Mouse (Mus musculus) liver, embryonic 11.5 days (tissue): ENCODE measurements around the gene Bola3. TPM values are rescaled to one million over a fixed set of nuclear protein-coding genes. Genes with fewer than 3 reads are reported as not detected.

Experiments used
- ATAC-seq: fragments of 200-750 bp; cut with Nextera tagmentation; replicated peaks from 2 replicates; pipeline ENCODE4 v1.8.0; 2017; ENCODE audit warnings: moderate number of reproducible peaks, mild to moderate bottlenecking, moderate TSS enrichment, moderate library complexity; ENCODE audit not compliant: low FRiP score
- DNase-seq: peaks from one replicate; pipeline ENCODE4 v3.0.0-alpha.2; 2017; ENCODE audit warnings: low spot score
- H3K27ac ChIP-seq: fragments of 300-500 bp; sonication (generic); 2 replicates; pipeline ENCODE4 v1.5.1; 2014; ENCODE audit warnings: mild to moderate bottlenecking, low read depth, low read length, control low read depth
- H3K27me3 ChIP-seq: fragments of 300-500 bp; sonication (generic); replicated peaks from 2 replicates; pipeline ENCODE4 v1.6.1; 2014; ENCODE audit warnings: low read length, mixed read lengths; ENCODE audit not compliant: control insufficient read depth, insufficient read depth
- H3K36me3 ChIP-seq: fragments of 300-500 bp; sonication (generic); 2 replicates; pipeline ENCODE4 v1.6.1; 2014; ENCODE audit warnings: mild to moderate bottlenecking, low read length, moderate library complexity, mixed read lengths; ENCODE audit not compliant: control insufficient read depth, insufficient read depth
- H3K4me1 ChIP-seq: fragments of 300-500 bp; sonication (generic); replicated peaks from 2 replicates; pipeline ENCODE4 v1.6.1; 2014; ENCODE audit warnings: low read length, mixed read lengths; ENCODE audit not compliant: control insufficient read depth, insufficient read depth
- H3K4me2 ChIP-seq: fragments of 300-500 bp; sonication (generic); 2 replicates; pipeline ENCODE4 v1.6.1; 2014; ENCODE audit warnings: mild to moderate bottlenecking, control low read depth, moderate library complexity
- H3K4me3 ChIP-seq: fragments of 300-500 bp; sonication (generic); 2 replicates; pipeline ENCODE4 v1.5.1; 2014; ENCODE audit warnings: low read depth, low read length, control low read depth
- H3K9ac ChIP-seq: fragments of 300-500 bp; sonication (generic); 2 replicates; pipeline ENCODE4 v1.6.1; 2014; ENCODE audit warnings: low read depth, low read length, control low read depth
- H3K9me3 ChIP-seq: fragments of 300-500 bp; sonication (generic); 2 replicates; pipeline ENCODE4 v1.6.1; 2016; ENCODE audit warnings: low read length, inconsistent platforms, mixed read lengths; ENCODE audit not compliant: control insufficient read depth
- WGBS: fragments of 180-500 bp; shearing (Covaris S2); extraction: QIAGEN DNeasy Blood & Tissue Kit; methylation state at CpG from one replicate; pipeline ENCODE4 v1.1.7; 2014; 5-methylcytosine and 5-hydroxymethylcytosine counted together
- polyA plus RNA-seq: library from polyadenylated mRNA; unstranded; fragments of >200 nt; fragmentation: Nextera tagmentation; extraction: Ambion mirVana; gene quantifications from 2 replicates; pipeline ENCODE4 v1.2.1, GENCODE M21; 2014

Gene Bola3
- polyA plus RNA-seq, 1 experiment from 2014 or later: 333 TPM

DNA sequence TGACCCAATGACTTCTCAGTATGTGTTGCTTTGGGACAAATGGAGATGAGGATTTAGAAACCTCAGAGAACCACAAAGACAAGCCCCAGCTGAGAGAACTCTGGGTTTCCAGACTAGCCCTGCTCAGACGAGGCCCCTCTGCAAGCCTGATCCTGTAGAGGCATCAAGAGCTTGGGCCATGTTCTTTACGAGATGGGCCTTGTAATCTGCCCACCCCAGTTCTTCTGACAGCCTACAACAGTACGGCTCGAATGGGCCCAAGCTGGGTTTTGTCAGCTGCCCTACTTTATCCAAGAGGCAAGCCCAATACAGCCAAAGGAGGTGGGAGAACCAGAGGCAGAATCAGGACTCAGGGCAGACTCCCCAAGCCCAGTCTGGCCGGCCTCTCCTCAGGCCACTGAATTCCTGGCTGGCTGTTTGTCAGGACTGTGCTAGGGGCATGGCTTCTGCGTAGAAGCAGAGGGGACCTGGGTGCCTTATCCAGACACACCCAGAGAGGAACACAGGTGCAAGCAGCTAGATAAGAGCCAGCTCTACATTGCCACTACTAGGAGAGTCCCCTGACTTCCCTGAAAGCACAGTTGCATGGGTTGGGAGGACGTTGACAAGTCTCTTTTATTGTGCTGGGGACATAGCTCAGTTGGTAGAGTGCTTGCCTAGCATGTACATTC is 2.7 kb downstream of the Bola3 start:
- DNase-seq (peak; percentile 61), ATAC-seq (peak; percentile 94)
- no peaks in the 10 kb centered on the region for H3K27me3 ChIP-seq
- H3K27ac ChIP-seq: peak overlapping the region; percentile 83
- H3K9ac ChIP-seq: peak overlapping the region; percentile 91
- H3K4me3 ChIP-seq: peak overlapping the region; percentile 28
- H3K4me1 ChIP-seq: peaks cover 26% of the 10 kb centered on the region
- H3K9me3 ChIP-seq: no peaks in the 10 kb centered on the region
- H3K4me2 ChIP-seq: peak overlapping the region; percentile 73
- WGBS: 52% methylated on average over 7 of the region's 7 CpGs
- peaks cover 15% of the 10 kb centered on the region for H3K36me3 ChIP-seq

DNA sequence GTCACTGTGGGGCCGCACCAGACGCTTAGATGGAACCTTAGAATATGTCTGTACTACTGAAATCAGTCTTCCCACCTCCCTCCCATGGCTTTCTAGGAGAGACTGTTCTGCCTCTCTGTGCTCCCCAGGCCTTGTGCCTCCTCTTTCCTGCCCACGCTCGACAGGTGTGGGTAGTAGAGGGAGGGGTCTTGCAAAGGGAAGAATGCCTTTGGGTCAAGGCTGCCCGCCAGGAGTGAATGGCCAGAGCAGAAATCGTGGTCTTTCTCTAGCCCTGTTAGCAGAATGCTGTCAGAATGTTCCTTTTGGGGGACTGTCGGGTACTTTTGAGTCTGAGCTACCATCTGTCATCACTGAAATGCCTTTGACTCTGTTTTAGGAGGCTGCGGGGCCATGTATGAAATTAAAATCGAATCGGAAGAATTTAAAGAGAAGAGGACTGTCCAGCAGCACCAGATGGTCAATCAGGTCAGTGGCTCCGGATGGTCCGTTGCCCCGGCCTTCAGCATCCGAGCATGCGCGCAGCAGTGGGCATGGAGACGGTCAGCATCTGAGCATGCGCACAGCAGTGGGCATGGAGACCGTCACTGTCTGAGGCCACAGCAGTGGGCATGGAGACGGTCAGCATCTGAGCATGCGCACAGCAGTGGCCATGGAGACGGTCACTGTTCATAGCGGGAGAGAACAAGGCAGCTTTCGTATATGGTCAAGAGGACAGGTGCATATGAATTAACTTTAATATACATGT is 3.9 kb downstream of the Bola3 start:
- no peak for ATAC-seq
- no peak for DNase-seq
- H3K36me3 ChIP-seq: peaks cover 19% of the 10 kb centered on the region
- H3K4me3 ChIP-seq: peak overlapping the region; percentile 28
- peak overlapping the region; percentile 57 for H3K9ac ChIP-seq
- whole genome bisulfite sequencing: 92% methylated on average over 24 of the region's 24 CpGs
- H3K4me1 ChIP-seq: peaks cover 29% of the 10 kb centered on the region
- no peaks in the 10 kb centered on the region for H3K27me3 ChIP-seq
- peak overlapping the region; percentile 73 for H3K4me2 ChIP-seq
- peak overlapping the region; percentile 83 for H3K27ac ChIP-seq
- no peaks in the 10 kb centered on the region for H3K9me3 ChIP-seq

DNA sequence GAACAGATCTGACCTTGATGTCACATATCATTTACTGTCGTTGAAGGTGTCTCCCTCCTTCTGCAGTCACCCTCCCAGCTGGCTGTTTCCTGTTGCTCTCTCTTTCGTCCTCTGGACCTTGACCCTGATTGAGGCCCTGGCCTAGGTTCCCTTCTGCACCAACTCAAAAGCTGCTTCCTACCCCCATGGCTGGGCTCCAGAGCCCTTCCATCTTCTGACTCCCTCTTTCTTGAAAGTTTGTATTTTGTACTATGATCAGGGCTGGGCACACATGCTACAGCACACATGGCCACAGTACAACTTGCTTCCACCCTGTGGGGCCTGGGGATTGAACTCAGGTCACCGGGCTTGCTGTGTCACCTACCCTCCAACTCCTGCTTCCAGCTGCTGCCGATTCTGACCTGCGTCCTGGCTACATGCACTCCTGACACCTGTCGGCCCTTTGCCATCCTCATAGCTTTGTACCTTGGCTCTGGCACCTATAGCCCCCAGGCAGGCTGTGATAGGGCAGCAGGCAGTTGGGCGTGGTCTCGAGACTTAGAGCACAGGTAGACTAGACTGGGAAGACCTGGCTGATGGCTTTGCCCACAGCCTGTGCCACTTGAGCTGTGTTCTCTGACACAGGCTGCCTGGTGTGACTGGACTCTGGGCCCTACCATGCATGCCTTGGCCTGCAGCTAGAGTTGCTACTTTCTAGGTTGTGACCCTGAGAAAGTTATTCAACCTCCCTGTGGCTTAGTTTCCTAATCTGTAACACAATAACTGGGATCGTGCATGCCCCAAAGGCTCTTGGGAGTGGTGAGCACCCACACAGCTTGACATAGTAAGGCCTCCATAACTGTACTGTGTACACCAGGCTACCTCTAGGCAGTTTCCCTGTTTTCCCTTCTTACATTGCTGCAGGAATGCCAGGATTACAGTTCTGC is 6.2 kb downstream of the Bola3 start:
- Histone ChIP-seq H3K27ac (no peak overlapping the region), H3K9ac (no peak overlapping the region), H3K4me2 (no peak overlapping the region)

DNA sequence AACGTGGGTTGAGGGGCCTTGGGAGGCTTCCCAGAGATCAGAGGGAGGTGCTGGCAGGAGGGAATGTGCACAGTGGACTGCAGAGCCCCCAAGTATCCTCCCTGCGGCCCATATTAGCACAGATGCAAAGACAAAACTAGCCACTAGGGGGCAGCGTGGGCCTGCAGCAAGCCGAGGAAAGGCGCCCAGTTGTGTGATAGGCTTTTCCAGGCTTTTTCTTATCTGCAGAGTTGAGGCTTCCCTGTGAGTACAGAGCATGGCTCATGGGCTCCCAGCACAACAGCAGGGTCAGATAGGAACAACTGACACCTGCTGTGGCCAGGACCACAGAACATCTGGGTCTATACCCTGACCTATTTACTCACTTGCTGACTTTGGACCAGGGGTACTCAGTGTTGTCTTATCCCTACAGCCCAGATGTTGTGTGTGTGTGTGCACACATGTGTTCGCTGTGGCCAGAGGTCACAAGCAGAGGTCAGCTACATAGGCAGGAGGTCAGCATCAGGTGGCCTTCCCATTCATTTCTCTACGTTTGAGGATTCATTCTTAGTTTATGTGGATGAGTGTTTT is 7.7 kb downstream of the Bola3 start:
- Histone ChIP-seq H3K4me3 (no peak overlapping the region), H3K4me1 (peaks cover 20% of the 10 kb centered on the region), H3K9ac (no peak overlapping the region), H3K9me3 (no peaks in the 10 kb centered on the region), H3K27ac (peak overlapping the region; percentile 42; the same call in 1 of the 2 replicates), H3K27me3 (no peaks in the 10 kb centered on the region), H3K36me3 (peaks cover 40% of the 10 kb centered on the region), H3K4me2 (no peak overlapping the region)
- WGBS: 24% methylated on average over 7 of the region's 7 CpGs
- peak; percentile 83 for DNase-seq
- ATAC-seq: peak; percentile 50

More for the DNA sequence above, 6.2 kb downstream of the Bola3 start:
- 87% methylated on average over 9 of the region's 9 CpGs for WGBS
- peaks cover 37% of the 10 kb centered on the region for H3K36me3 ChIP-seq
- peaks cover 28% of the 10 kb centered on the region for H3K4me1 ChIP-seq
- DNase-seq (no peak), ATAC-seq (no peak)
- no peaks in the 10 kb centered on the region for H3K9me3 ChIP-seq
- H3K4me3 ChIP-seq: no peak overlapping the region
- no peaks in the 10 kb centered on the region for H3K27me3 ChIP-seq

DNA sequence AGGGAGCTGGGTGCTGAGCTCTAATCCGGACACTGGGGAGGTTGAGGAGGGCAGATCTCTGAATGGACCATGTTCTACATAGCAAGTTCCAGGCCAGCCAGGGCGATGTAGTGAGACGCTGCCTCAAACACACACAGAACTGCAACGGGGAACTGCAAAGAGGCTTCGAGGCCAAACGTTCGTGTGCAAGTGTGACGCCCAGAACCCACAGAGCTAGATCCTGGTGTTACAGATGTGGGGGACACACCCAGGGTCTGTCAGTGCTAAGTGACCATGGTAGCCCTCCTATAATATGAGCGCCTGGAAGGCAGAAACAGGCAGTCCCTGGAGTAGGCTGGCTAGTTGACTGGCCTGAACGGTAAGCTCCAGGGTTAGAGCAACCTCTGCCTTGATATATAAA is 8.5 kb downstream of the Bola3 start:
- Histone ChIP-seq H3K27ac (no peak overlapping the region), H3K9me3 (no peaks in the 10 kb centered on the region), H3K27me3 (no peaks in the 10 kb centered on the region), H3K4me2 (no peak overlapping the region), H3K36me3 (peaks cover 40% of the 10 kb centered on the region), H3K4me3 (no peak overlapping the region), H3K4me1 (peaks cover 18% of the 10 kb centered on the region), H3K9ac (no peak overlapping the region)
- no peak for ATAC-seq
- 93% methylated on average over 10 of the region's 10 CpGs for whole genome bisulfite sequencing
- no peak for DNase-seq

DNA sequence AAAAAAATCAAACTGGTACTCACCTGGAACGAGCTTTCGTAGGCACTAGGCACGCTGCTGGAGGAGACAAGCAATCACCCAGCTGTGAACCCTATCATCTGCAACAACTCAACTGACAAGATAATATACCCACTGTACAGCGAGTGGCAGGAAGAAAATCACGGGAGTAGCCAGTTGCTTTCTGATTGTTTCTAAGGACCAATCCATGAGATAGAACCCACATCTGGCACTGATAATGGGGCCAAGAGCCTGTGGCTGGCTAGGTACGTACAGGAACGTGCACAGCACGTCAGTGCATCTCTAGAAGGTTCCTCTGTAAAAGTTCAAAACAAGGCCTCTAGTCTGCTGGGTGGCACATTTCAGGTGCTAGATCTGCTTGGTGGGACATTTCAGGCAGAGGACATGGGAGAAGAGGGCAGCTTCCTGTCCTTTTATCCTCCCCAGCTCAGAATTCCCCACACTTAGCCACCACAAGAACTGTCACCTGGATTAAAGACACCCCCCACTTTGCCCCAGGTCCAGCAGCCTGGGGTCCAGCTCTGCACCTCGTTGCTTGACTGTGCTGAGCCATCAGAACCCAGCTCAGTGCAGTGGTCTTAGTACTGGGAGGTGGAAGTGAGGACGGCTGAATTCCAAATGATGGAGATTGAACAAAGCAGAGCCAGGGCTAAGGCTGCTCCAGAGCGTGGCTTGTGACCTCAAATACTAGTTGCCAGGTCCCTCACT is 12.7 kb downstream of the Bola3 start:
- Histone ChIP-seq H3K4me2 (no peak overlapping the region), H3K9me3 (no peaks in the 10 kb centered on the region), H3K36me3 (peaks cover 28% of the 10 kb centered on the region), H3K27ac (no peak overlapping the region), H3K9ac (no peak overlapping the region), H3K27me3 (no peaks in the 10 kb centered on the region), H3K4me1 (peaks cover 11% of the 10 kb centered on the region), H3K4me3 (no peak overlapping the region)
- ATAC-seq (peak; percentile 42; the same call in 1 of the 2 replicates), DNase-seq (no peak)
- WGBS: 56% methylated on average over 11 of the region's 11 CpGs

DNA sequence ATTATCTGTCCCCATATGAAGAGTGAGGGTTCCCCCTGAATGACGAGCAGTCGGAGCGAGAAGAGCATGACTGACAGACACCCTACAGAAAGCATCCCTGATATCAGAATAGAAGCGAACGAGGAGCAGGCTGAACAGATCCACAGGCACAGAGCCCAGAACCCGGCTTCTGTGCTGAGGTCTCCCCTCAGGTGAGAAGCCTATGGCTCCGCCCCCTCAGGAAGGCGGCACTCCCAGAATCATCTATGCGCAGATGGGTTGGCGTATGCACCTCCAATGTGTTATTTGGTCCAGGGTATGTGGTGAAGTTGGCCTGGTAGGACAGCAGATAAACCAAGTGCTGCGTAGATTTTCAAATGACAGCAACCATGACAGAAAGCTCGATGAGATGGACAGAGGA is 14.1 kb downstream of the Bola3 start:
- Histone ChIP-seq H3K9me3 (no peaks in the 10 kb centered on the region), H3K27me3 (no peaks in the 10 kb centered on the region), H3K36me3 (peaks cover 34% of the 10 kb centered on the region), H3K4me3 (no peak overlapping the region), H3K4me2 (no peak overlapping the region), H3K4me1 (peaks cover 8% of the 10 kb centered on the region), H3K9ac (no peak overlapping the region), H3K27ac (no peak overlapping the region)
- DNase-seq: no peak
- ATAC-seq: no peak
- 86% methylated on average over 12 of the region's 12 CpGs for WGBS
